Mouse (Mus musculus): Measurements from ENCODE around the gene Pcdh15. TPM values are rescaled to one million over a fixed set of nuclear protein-coding genes. Genes with fewer than 3 reads are reported as not detected.

The Pcdh15 gene
- polyA plus RNA-seq, 1 experiment from 2014 or later = 2.0 TPM

GRCm38 (mm10) chr10:73821657-73822583 is 722.8 kb downstream of the Pcdh15 start:
- 0 out of 2 replicates have a peak overlapping the region, but pooled peaks have one; percentile 21 for H3K4me2 ChIP-seq (ENCODE audit: low read depth, low read length)
- H3K9ac ChIP-seq (ENCODE audit: low read length) = no peak overlapping the region
- no peaks in the 10 kb centered on the region for H3K36me3 ChIP-seq (ENCODE audit: control insufficient read depth, insufficient read depth, low read length)
- 35% methylated on average over 22 of the region's 22 CpGs for WGBS
- H3K27me3 ChIP-seq (ENCODE audit: control insufficient read depth, insufficient read depth, low read length) = no peaks in the 10 kb centered on the region
- no peaks in the 10 kb centered on the region for H3K9me3 ChIP-seq (replicated peaks; ENCODE audit: control insufficient read depth, low read length)
- no peak for ATAC-seq (ENCODE audit: insufficient read depth, low FRiP score)
- no peak overlapping the region for H3K4me3 ChIP-seq (replicated peaks; ENCODE audit: low read length)
- no peak overlapping the region for H3K27ac ChIP-seq (ENCODE audit: low read length)
- no peaks in the 10 kb centered on the region for H3K4me1 ChIP-seq (ENCODE audit: control insufficient read depth, insufficient read depth, low read length)

GRCm38 (mm10) chr10:73823214-73823613 is 724.1 kb downstream of the Pcdh15 start:
- no peaks in the 10 kb centered on the region for H3K9me3 ChIP-seq (replicated peaks; ENCODE audit: control insufficient read depth, low read length)
- 66% methylated on average over 4 of the region's 4 CpGs for WGBS
- H3K4me1 ChIP-seq (ENCODE audit: control insufficient read depth, insufficient read depth, low read length) = no peaks in the 10 kb centered on the region
- H3K9ac ChIP-seq (ENCODE audit: low read length) = no peak overlapping the region
- H3K27ac ChIP-seq (ENCODE audit: low read length) = no peak overlapping the region
- ATAC-seq (ENCODE audit: insufficient read depth, low FRiP score) = no peak
- no peak overlapping the region for H3K4me2 ChIP-seq (ENCODE audit: low read depth, low read length)
- H3K4me3 ChIP-seq (replicated peaks; ENCODE audit: low read length) = no peak overlapping the region
- no peaks in the 10 kb centered on the region for H3K27me3 ChIP-seq (ENCODE audit: control insufficient read depth, insufficient read depth, low read length)
- no peaks in the 10 kb centered on the region for H3K36me3 ChIP-seq (ENCODE audit: control insufficient read depth, insufficient read depth, low read length)

DNA sequence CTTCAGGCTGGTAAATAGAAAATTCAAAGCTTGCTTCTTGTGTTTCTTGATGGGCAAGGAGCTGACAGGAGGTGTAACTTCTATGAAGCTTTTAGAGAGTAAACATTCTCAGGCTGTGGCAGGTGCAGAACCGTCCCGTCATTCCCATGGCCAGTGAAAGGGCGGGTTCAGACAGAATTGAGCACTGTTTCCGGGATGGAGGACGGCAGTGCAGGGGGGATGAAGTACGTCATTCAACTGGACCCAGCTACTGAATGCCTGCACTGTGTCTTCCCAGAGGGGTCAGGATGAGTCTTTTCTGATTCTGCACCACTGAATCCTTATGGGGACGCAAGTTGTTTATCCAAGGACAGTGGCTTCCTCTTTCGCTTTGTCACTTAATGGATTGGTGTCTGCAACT is 727.2 kb downstream of the Pcdh15 start:
- no peaks in the 10 kb centered on the region for H3K4me1 ChIP-seq (ENCODE audit: control insufficient read depth, insufficient read depth, low read length)
- H3K27me3 ChIP-seq (ENCODE audit: control insufficient read depth, insufficient read depth, low read length) = no peaks in the 10 kb centered on the region
- 34% methylated on average over 8 of the region's 8 CpGs for WGBS
- H3K9ac ChIP-seq (ENCODE audit: low read length) = no peak overlapping the region
- peak; percentile 66; the same call in 1 of the 2 replicates for ATAC-seq (ENCODE audit: insufficient read depth, low FRiP score)
- peak overlapping the region; percentile 38 for H3K4me2 ChIP-seq (ENCODE audit: low read depth, low read length)
- H3K9me3 ChIP-seq (replicated peaks; ENCODE audit: control insufficient read depth, low read length) = no peaks in the 10 kb centered on the region
- H3K27ac ChIP-seq (ENCODE audit: low read length) = no peak overlapping the region
- peak overlapping the region; percentile 34 for H3K4me3 ChIP-seq (replicated peaks; ENCODE audit: low read length)
- no peaks in the 10 kb centered on the region for H3K36me3 ChIP-seq (ENCODE audit: control insufficient read depth, insufficient read depth, low read length)

- Histone ChIP-seq H3K9me3 (replicated peaks; ENCODE audit: control insufficient read depth, low read length) (no peaks in the 10 kb centered on the region), H3K27me3 (ENCODE audit: control insufficient read depth, insufficient read depth, low read length) (no peaks in the 10 kb centered on the region), H3K4me1 (ENCODE audit: control insufficient read depth, insufficient read depth, low read length) (no peaks in the 10 kb centered on the region), H3K27ac (ENCODE audit: low read length) (no peak overlapping the region), H3K36me3 (ENCODE audit: control insufficient read depth, insufficient read depth, low read length) (no peaks in the 10 kb centered on the region), H3K9ac (ENCODE audit: low read length) (no peak overlapping the region), H3K4me3 (replicated peaks; ENCODE audit: low read length) (no peak overlapping the region), H3K4me2 (ENCODE audit: low read depth, low read length) (no peak overlapping the region)
- WGBS = 64% methylated on average over 2 of the region's 2 CpGs
- ATAC-seq (ENCODE audit: insufficient read depth, low FRiP score) = no peak
Observed at GRCm38 (mm10) chr10:73828781-73829180, 729.6 kb downstream of the Pcdh15 start.

DNA sequence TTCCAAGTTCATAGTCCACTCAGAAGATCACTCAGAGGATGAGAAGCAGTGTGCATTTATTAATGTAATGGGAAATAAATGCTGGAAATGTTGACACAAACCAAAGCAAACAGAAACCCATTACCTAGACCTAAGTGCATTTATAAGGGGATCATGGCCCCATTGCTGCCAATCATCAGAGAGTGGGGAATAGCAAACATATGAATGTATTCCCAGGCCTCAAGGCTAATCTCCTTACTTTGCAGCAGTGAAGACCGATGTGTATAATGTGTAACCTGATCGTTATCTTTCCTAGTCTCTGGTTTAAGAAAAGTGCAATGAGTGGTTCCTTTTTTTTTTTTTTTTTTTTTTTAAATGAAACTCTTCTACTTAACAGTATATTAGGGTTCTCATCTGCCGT is 745.9 kb downstream of the Pcdh15 start:
- H3K4me1 ChIP-seq (ENCODE audit: control insufficient read depth, insufficient read depth, low read length) = no peaks in the 10 kb centered on the region
- H3K4me3 ChIP-seq (replicated peaks; ENCODE audit: low read length) = no peak overlapping the region
- no peaks in the 10 kb centered on the region for H3K27me3 ChIP-seq (ENCODE audit: control insufficient read depth, insufficient read depth, low read length)
- no peak overlapping the region for H3K4me2 ChIP-seq (ENCODE audit: low read depth, low read length)
- H3K36me3 ChIP-seq (ENCODE audit: control insufficient read depth, insufficient read depth, low read length) = no peaks in the 10 kb centered on the region
- WGBS = 70% methylated on average over 3 of the region's 3 CpGs
- ATAC-seq (ENCODE audit: insufficient read depth, low FRiP score) = peak; percentile 68; the same call in 1 of the 2 replicates
- no peaks in the 10 kb centered on the region for H3K9me3 ChIP-seq (replicated peaks; ENCODE audit: control insufficient read depth, low read length)
- H3K9ac ChIP-seq (ENCODE audit: low read length) = no peak overlapping the region
- H3K27ac ChIP-seq (ENCODE audit: low read length) = no peak overlapping the region

DNA sequence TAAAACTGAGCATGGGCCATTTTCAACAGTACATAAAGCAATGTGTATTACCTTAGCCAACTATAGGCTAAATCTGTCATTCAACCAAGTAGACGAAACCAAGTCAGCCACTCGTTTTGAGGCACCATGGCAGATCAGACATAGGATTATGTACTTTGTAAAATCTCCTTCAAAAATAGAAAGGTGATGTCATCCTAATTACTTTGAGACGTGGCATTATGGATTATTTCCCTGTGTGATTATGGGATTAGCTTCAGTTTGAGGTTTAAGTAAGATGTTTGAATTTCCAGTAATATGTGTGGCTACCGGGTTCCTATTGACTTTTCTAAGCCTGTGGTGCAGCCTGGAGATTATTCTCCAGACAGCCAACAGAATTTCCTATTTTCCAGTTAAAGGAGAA is 763.0 kb downstream of the Pcdh15 start:
- ATAC-seq (ENCODE audit: insufficient read depth, low FRiP score) = no peak

DNA sequence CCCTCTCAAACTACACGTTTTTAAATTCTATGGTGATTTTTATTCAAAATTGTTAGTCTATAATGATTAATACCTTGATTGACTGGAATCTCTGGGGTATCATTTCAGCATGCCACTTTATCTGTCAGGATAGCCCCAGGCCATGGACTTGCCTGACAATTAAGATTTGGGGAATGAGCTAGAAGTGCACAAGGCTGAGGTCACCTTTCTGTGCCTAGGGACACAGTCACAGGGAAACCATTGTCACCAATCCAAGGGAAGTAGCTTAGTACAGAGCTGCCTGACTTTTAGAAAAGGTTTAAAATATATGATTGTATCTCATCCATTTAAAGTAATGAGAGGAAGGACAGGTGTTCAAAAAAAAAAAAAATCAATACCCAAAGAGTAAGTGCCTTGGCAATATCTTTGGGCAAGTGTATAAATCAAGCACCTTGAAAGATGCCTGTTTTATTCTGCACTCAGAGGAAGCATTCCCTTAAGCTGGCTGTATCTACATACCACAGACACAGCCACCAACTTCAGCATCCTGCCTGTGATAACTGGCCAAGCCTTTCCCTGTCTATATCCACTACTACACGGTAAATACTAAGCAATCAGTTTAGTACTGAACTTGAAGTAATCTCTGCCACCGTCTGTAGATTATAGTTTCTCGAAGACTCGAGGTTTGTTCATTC is 779.0 kb downstream of the Pcdh15 start:
- 54% methylated on average over 5 of the region's 5 CpGs for WGBS
- H3K27me3 ChIP-seq (ENCODE audit: control insufficient read depth, insufficient read depth, low read length) = no peaks in the 10 kb centered on the region
- H3K36me3 ChIP-seq (ENCODE audit: control insufficient read depth, insufficient read depth, low read length) = no peaks in the 10 kb centered on the region
- no peak overlapping the region for H3K9ac ChIP-seq (ENCODE audit: low read length)
- H3K9me3 ChIP-seq (replicated peaks; ENCODE audit: control insufficient read depth, low read length) = no peaks in the 10 kb centered on the region
- H3K4me2 ChIP-seq (ENCODE audit: low read depth, low read length) = no peak overlapping the region
- no peaks in the 10 kb centered on the region for H3K4me1 ChIP-seq (ENCODE audit: control insufficient read depth, insufficient read depth, low read length)
- no peak for ATAC-seq (ENCODE audit: insufficient read depth, low FRiP score)
- H3K27ac ChIP-seq (ENCODE audit: low read length) = no peak overlapping the region
- no peak overlapping the region for H3K4me3 ChIP-seq (replicated peaks; ENCODE audit: low read length)

More for the DNA sequence above, 763.0 kb downstream of the Pcdh15 start:
- H3K9me3 ChIP-seq (replicated peaks; ENCODE audit: control insufficient read depth, low read length) = no peaks in the 10 kb centered on the region
- H3K4me1 ChIP-seq (ENCODE audit: control insufficient read depth, insufficient read depth, low read length) = no peaks in the 10 kb centered on the region
- H3K36me3 ChIP-seq (ENCODE audit: control insufficient read depth, insufficient read depth, low read length) = no peaks in the 10 kb centered on the region
- 66% methylated on average over 4 of the region's 4 CpGs for WGBS
- no peaks in the 10 kb centered on the region for H3K27me3 ChIP-seq (ENCODE audit: control insufficient read depth, insufficient read depth, low read length)
- no peak overlapping the region for H3K4me3 ChIP-seq (replicated peaks; ENCODE audit: low read length)
- no peak overlapping the region for H3K4me2 ChIP-seq (ENCODE audit: low read depth, low read length)
- H3K27ac ChIP-seq (ENCODE audit: low read length) = no peak overlapping the region
- H3K9ac ChIP-seq (ENCODE audit: low read length) = no peak overlapping the region

DNA sequence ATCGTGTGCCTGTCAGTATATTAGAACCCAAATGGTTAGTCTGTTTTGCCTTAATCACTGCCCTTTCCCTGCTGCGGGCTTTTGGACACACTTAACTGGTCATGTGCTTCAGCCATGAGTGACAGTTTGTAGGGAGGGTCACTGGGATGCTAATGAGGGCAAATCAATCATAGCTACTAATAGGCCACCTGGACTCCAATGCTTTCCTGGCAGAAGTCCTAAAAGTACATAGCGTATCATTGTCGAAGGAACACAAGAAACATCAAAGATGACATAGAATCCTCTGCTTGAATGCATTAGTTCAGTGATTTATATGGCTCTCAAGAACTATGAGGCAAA is 779.6 kb downstream of the Pcdh15 start:
- Histone ChIP-seq H3K36me3 (ENCODE audit: control insufficient read depth, insufficient read depth, low read length) (no peaks in the 10 kb centered on the region), H3K4me2 (ENCODE audit: low read depth, low read length) (no peak overlapping the region), H3K4me3 (replicated peaks; ENCODE audit: low read length) (no peak overlapping the region), H3K27ac (ENCODE audit: low read length) (no peak overlapping the region), H3K27me3 (ENCODE audit: control insufficient read depth, insufficient read depth, low read length) (no peaks in the 10 kb centered on the region), H3K9ac (ENCODE audit: low read length) (no peak overlapping the region), H3K9me3 (replicated peaks; ENCODE audit: control insufficient read depth, low read length) (no peaks in the 10 kb centered on the region), H3K4me1 (ENCODE audit: control insufficient read depth, insufficient read depth, low read length) (no peaks in the 10 kb centered on the region)
- 58% methylated on average over 4 of the region's 4 CpGs for WGBS
- no peak for ATAC-seq (ENCODE audit: insufficient read depth, low FRiP score)

DNA sequence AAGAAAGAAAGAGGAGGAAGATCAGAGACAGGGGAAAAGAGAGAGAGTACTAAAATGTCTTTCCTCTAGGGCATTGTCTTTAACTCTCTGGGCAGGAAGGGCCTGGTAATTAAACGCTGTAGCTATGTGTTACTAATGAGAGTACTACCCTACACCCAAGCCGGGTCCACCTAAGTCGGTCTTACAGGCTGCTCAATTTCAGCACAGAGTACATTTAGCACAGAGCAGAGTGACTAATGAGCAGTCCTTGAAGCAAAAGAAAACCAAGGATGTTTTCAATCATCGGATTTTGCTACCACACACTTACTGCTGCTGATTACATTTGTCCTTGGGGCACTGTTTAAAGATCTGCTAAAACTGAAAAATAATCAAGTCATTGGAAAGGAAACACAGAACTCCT is 788.6 kb downstream of the Pcdh15 start:
- Histone ChIP-seq H3K9me3 (replicated peaks; ENCODE audit: control insufficient read depth, low read length) (no peaks in the 10 kb centered on the region), H3K4me2 (ENCODE audit: low read depth, low read length) (no peak overlapping the region), H3K27me3 (ENCODE audit: control insufficient read depth, insufficient read depth, low read length) (no peaks in the 10 kb centered on the region), H3K4me1 (ENCODE audit: control insufficient read depth, insufficient read depth, low read length) (no peaks in the 10 kb centered on the region), H3K9ac (ENCODE audit: low read length) (no peak overlapping the region), H3K36me3 (ENCODE audit: control insufficient read depth, insufficient read depth, low read length) (no peaks in the 10 kb centered on the region), H3K27ac (ENCODE audit: low read length) (no peak overlapping the region), H3K4me3 (replicated peaks; ENCODE audit: low read length) (no peak overlapping the region)
- no peak for ATAC-seq (ENCODE audit: insufficient read depth, low FRiP score)
- WGBS = 63% methylated on average over 4 of the region's 4 CpGs

All from stomach, embryonic 16.5 days (tissue).